Mouse (Mus musculus) liver, embryonic 18 days (tissue): Measurements from ENCODE around the gene 5330417H12Rik. TPM values are rescaled to one million over a fixed set of nuclear protein-coding genes. Genes with fewer than 3 reads are reported as not detected.

Experiments used
- polyA plus RNA-seq: library from polyadenylated mRNA; depleted of rRNA; stranded (reverse); fragments of >200 nt; gene quantifications from 2 replicates; pipeline ENCODE4 v1.2.3, GENCODE M21; 2012; rRNA removed

Gene 5330417H12Rik
- not detected in 2 replicates for polyA plus RNA-seq

GRCm38 (mm10) chr7:107625061-107625460, at the start of gene 5330417H12Rik:
Gene 5330417H12Rik, minus strand, starts transcription at chr7:107625161.

GRCm38 (mm10) chr7:107594857-107595402, 30.0 kb downstream of the 5330417H12Rik start, which contains the start of gene Ppfibp2:
Gene Ppfibp2, plus strand, starts transcription at chr7:107595207.

Other genes starting within 250 kb of the 5330417H12Rik start
- gene Olfml1, start 57.7 kb downstream of the 5330417H12Rik start, polyA plus RNA-seq = 1.1 and 1.6 TPM in 2 replicates
- 5.3 and 5.8 TPM in 2 replicates for gene Ppfibp2, start 30.0 kb downstream of the 5330417H12Rik start, polyA plus RNA-seq
- 0.02 TPM in 1 of 2 replicates, not detected in the other for gene Cyb5r2, start 132.9 kb upstream of the 5330417H12Rik start, polyA plus RNA-seq
- gene Ovch2, start 176.0 kb upstream of the 5330417H12Rik start, polyA plus RNA-seq = not detected in 2 replicates
- gene Olfr467, start 187.1 kb upstream of the 5330417H12Rik start, polyA plus RNA-seq = not detected in 2 replicates
- not detected in 2 replicates for gene Olfr469, start 200.4 kb upstream of the 5330417H12Rik start, polyA plus RNA-seq
- not detected in 2 replicates for gene Olfr470, start 222.3 kb upstream of the 5330417H12Rik start, polyA plus RNA-seq